Mouse (Mus musculus) limb, embryonic 12.5 days (tissue): ENCODE data around the gene Crmp1. TPM values are rescaled to one million over a fixed set of nuclear protein-coding genes. Genes with fewer than 3 reads are reported as not detected.

Experiments
- ATAC-seq: fragments of 200-750 bp; cut with Nextera tagmentation; 2 replicates; pipeline ENCODE4 v1.8.0; 2017; ENCODE audit warnings: low read depth, moderate TSS enrichment; ENCODE audit not compliant: insufficient number of reproducible peaks, insufficient read depth, low FRiP score, low TSS enrichment
- H3K27ac ChIP-seq: fragments of 300-500 bp; sonication (generic); 2 replicates; pipeline ENCODE4 v1.5.1; 2016; ENCODE audit warnings: mild to moderate bottlenecking, moderate library complexity
- H3K27me3 ChIP-seq: fragments of 300-500 bp; sonication (generic); 2 replicates; pipeline ENCODE4 v1.6.1; 2016; ENCODE audit warnings: mild to moderate bottlenecking, moderate library complexity
- H3K36me3 ChIP-seq: fragments of 300-500 bp; sonication (generic); 2 replicates; pipeline ENCODE4 v1.6.1; 2016; ENCODE audit warnings: mild to moderate bottlenecking, moderate library complexity
- H3K4me1 ChIP-seq: fragments of 300-500 bp; sonication (generic); replicated peaks from 2 replicates; pipeline ENCODE4 v1.6.1; 2016
- H3K4me2 ChIP-seq: fragments of 300-500 bp; sonication (generic); 2 replicates; pipeline ENCODE4 v1.6.1; 2016; ENCODE audit warnings: mild to moderate bottlenecking, moderate library complexity
- H3K4me3 ChIP-seq: fragments of 300-500 bp; sonication (generic); replicated peaks from 2 replicates; pipeline ENCODE4 v1.5.1; 2016; ENCODE audit warnings: mild to moderate bottlenecking
- H3K9ac ChIP-seq: fragments of 300-500 bp; sonication (generic); replicated peaks from 2 replicates; pipeline ENCODE4 v1.6.1; 2016; ENCODE audit warnings: mild to moderate bottlenecking, moderate library complexity
- H3K9me3 ChIP-seq: fragments of 300-500 bp; sonication (generic); 2 replicates; pipeline ENCODE4 v1.6.1; 2016; ENCODE audit warnings: mild to moderate bottlenecking, moderate library complexity
- WGBS: fragments of 180-500 bp; shearing (Covaris S2); methylation state at CpG from one replicate; pipeline ENCODE4 v1.1.7; 2016; 5-methylcytosine and 5-hydroxymethylcytosine counted together
- polyA plus RNA-seq: library from polyadenylated mRNA; unstranded; fragments of >200 nt; fragmentation: Nextera tagmentation; extraction: Ambion mirVana; gene quantifications from 2 replicates; pipeline ENCODE4 v1.2.1, GENCODE M21; 2016

The Crmp1 gene
- polyA plus RNA-seq, 1 experiment from 2014 or later: 18.9 TPM

DNA sequence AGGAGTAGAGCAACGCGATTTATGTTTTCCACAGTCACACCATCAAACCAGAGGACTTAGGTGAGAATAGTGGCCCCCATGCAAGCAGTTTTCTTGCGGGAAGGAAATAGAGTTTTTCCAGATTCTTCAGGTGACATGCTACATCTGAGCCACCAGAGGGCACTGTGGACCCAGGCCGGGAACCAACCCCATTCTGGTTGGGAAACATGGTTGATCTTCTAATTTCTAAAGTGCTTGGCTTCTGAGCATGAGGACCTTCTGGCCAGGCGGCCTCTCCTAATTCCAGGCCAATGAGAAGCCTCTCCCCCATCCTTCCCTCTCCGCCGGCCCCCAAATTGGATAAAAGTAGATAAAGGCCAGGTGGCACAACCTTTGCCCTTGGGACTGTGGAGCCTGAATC is 56.6 kb downstream of the Crmp1 start:
- 26% methylated on average over 7 of the region's 7 CpGs for WGBS
- Histone ChIP-seq H3K36me3 (peaks cover 40% of the 10 kb centered on the region), H3K4me3 (no peak overlapping the region), H3K4me1 (no peaks in the 10 kb centered on the region), H3K9me3 (no peaks in the 10 kb centered on the region), H3K27me3 (no peaks in the 10 kb centered on the region), H3K4me2 (no peak overlapping the region), H3K9ac (no peak overlapping the region), H3K27ac (no peak overlapping the region)
- no peak for ATAC-seq

DNA sequence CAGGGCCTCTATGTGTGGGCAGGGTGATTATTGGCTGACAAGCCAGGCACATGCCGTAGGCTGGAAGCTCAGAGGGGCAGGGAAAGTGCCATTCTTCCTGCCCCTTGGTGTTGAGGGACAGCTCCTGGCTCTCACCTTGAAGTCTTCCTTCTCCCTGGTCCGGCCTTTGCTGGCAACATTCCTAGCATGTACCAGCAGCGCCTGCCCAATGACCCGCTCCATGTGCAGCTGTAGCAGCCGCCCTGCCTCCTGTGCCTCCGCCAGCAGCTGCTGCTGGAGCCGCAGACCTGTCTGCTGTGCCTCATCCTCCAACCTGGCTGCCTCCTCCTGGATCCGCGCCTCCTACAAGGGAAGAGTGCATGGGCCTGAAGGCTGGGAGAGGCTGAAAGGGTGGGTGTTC is 68.3 kb downstream of the Crmp1 start:
- peaks cover 4% of the 10 kb centered on the region; the same call in 1 of the 2 replicates for H3K9me3 ChIP-seq
- H3K4me2 ChIP-seq: no peak overlapping the region
- H3K4me1 ChIP-seq: no peaks in the 10 kb centered on the region
- H3K9ac ChIP-seq: no peak overlapping the region
- H3K36me3 ChIP-seq: peaks cover 100% of the 10 kb centered on the region
- H3K27ac ChIP-seq: no peak overlapping the region
- WGBS: 83% methylated on average over 9 of the region's 9 CpGs
- H3K27me3 ChIP-seq: no peaks in the 10 kb centered on the region
- no peak for ATAC-seq
- no peak overlapping the region for H3K4me3 ChIP-seq

DNA sequence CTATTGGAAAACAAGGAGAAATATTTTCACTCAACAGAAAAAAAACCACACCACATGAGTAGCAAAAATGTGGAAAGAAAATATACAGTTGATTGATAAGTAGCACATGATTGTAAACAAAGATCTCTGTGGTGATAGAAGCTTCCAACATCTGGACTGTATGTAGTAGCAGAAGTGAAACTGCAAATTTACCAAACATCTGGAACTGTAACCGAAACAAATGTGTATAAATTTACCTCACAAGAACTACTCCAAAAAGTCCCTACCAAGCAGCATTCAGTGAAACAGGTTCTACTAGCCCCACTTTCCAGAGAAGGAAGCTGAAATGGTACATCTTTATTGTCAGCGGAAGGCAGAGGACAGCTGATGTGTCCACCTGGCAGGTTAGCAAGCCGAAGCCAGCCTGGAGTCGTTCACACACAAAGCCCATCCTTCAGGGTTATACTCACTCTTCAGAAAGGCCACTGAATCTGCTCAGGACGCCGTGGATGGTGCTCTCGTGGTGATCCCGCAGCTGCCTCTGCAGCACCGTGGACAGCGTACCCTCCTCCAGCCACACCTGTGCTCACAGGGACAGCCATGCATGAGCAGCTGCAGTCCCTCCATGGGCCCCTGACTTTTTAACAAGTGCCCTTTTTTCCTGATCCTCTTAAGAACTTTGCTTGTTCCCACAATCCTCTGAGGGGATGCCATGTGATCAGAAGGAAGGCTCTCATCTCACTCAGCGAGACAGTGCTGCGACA is 71.4 kb downstream of the Crmp1 start:
- ATAC-seq: no peak
- Histone ChIP-seq H3K27ac (no peak overlapping the region), H3K36me3 (peaks cover 100% of the 10 kb centered on the region), H3K4me3 (no peak overlapping the region), H3K9ac (no peak overlapping the region), H3K4me2 (no peak overlapping the region), H3K27me3 (no peaks in the 10 kb centered on the region), H3K4me1 (no peaks in the 10 kb centered on the region), H3K9me3 (peaks cover 13% of the 10 kb centered on the region)
- WGBS: 88% methylated on average over 12 of the region's 12 CpGs

DNA sequence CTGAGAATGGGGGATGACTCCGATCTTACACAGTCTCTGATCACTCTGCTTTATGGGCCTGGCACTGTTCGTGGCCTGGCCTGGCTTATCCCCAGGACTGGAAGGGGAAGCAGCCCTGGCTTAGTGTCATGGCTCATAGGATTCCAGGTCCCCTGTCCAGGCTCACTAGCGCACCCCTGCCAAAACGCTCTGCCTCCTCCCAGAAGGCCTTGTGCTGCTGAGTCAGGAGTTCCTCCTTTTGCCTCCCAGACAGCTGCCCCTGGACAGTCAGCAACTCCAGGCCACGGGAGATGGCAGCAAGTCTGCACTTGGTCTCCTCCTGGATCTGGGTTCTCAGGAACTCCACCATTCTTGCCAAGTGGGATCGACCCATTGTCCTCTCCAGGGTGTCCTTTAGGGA is 77.0 kb downstream of the Crmp1 start:
- no peak for ATAC-seq
- Histone ChIP-seq H3K36me3 (peaks cover 98% of the 10 kb centered on the region), H3K4me1 (no peaks in the 10 kb centered on the region), H3K9me3 (peaks cover 13% of the 10 kb centered on the region), H3K4me3 (no peak overlapping the region), H3K27me3 (no peaks in the 10 kb centered on the region), H3K4me2 (no peak overlapping the region), H3K9ac (no peak overlapping the region), H3K27ac (no peak overlapping the region)
- 86% methylated on average over 6 of the region's 6 CpGs for WGBS

DNA sequence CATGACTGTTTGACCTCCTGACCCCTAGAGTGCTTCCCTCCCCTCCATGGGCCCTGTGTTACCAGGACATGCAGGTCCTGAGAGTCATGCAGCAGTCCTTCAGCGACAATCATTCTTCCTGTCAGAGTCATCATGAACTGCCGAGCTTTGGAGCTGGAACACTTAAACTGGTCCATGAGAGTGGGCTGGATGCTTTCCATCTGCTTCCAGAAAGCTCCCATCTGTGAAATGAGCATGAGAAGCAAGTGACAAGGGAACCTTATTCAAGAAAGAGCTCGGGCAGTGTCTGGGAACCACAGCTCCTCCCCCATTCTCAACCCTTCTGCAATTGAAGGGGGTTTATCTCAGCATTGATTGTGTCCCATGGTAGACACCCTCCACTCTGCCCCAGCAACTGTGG is 78.4 kb downstream of the Crmp1 start:
- Histone ChIP-seq H3K9ac (no peak overlapping the region), H3K4me1 (no peaks in the 10 kb centered on the region), H3K27me3 (no peaks in the 10 kb centered on the region), H3K27ac (no peak overlapping the region), H3K4me2 (no peak overlapping the region), H3K36me3 (peaks cover 98% of the 10 kb centered on the region), H3K4me3 (no peak overlapping the region), H3K9me3 (peaks cover 8% of the 10 kb centered on the region)
- no peak for ATAC-seq
- WGBS: 72% methylated on average over 3 of the region's 3 CpGs

- WGBS: 93% methylated on average over 4 of the region's 4 CpGs
- no peak overlapping the region for H3K4me3 ChIP-seq
- peaks cover 98% of the 10 kb centered on the region for H3K36me3 ChIP-seq
- peaks cover 2% of the 10 kb centered on the region; the same call in 1 of the 2 replicates for H3K9me3 ChIP-seq
- H3K27ac ChIP-seq: no peak overlapping the region
- no peaks in the 10 kb centered on the region for H3K27me3 ChIP-seq
- ATAC-seq: no peak
- H3K9ac ChIP-seq: no peak overlapping the region
- H3K4me2 ChIP-seq: no peak overlapping the region
- no peaks in the 10 kb centered on the region for H3K4me1 ChIP-seq
Measured at GRCm38 (mm10) chr5:37320761-37321160, 79.0 kb downstream of the Crmp1 start.

GRCm38 (mm10) chr5:37326675-37327074 is 84.9 kb downstream of the Crmp1 start:
- ATAC-seq: no peak
- H3K27me3 ChIP-seq: no peaks in the 10 kb centered on the region
- no peak overlapping the region for H3K9ac ChIP-seq
- H3K27ac ChIP-seq: no peak overlapping the region
- WGBS: 85% methylated on average over 6 of the region's 6 CpGs
- H3K4me1 ChIP-seq: no peaks in the 10 kb centered on the region
- H3K9me3 ChIP-seq: no peaks in the 10 kb centered on the region
- H3K4me2 ChIP-seq: no peak overlapping the region
- H3K4me3 ChIP-seq: no peak overlapping the region
- peaks cover 96% of the 10 kb centered on the region for H3K36me3 ChIP-seq

DNA sequence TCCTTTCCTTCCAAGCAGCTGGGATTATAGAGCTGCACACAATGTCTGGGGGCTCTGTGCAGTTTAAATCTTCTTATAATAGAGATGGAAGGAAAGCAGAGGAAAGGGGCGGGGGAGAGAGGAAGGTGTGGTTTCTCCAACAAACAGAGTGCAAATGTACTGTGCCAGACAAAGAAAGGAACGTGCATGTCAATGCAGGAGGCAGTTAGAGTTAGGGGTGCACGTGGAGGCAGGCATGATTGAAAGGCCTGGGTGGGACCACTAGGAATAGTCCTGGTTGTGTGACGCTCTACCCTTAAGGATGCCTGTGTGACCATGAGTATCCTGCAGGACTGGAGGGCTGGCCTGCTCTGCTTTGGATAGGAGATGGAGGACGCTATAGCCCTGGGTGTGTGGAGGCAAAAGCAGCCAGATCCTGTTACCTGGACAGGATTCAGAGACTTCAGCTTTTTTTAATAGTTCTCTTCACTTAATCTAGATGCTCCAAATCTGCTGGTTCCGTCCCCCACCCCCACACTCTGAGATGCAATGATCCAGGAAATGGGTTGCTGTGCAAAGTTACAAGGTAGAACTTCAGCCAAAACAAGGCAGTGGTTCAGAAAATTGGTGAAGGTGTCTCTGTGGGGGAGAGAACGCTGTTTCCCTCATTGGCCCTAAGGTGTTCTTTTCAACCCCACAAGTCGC is 88.9 kb downstream of the Crmp1 start:
- Histone ChIP-seq H3K4me3 (no peak overlapping the region), H3K4me2 (no peak overlapping the region), H3K9ac (no peak overlapping the region), H3K4me1 (peaks cover 9% of the 10 kb centered on the region), H3K36me3 (peaks cover 75% of the 10 kb centered on the region), H3K9me3 (no peaks in the 10 kb centered on the region), H3K27ac (no peak overlapping the region), H3K27me3 (no peaks in the 10 kb centered on the region)
- WGBS: 83% methylated on average over 8 of the region's 8 CpGs
- ATAC-seq: no peak

DNA sequence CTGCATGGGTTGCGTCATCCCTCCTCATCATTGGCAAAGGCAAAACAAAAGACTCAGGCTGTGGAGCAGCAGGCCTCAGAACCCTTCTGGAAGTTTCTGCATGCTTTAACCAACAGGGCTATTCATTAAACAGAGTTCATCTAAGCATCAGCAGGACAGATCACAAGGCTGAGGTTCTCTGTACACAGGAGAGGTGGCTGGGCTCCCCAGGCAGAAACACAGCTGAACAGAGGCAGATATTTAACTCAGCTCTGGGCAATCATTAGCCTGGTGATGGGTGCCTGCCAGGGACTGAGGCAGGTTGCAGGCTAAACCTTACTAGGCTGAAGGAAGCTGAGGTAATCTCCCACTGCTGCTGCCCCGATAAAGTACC is 89.4 kb downstream of the Crmp1 start:
- H3K27ac ChIP-seq: no peak overlapping the region
- H3K4me3 ChIP-seq: no peak overlapping the region
- ATAC-seq: no peak
- H3K9me3 ChIP-seq: no peaks in the 10 kb centered on the region
- peaks cover 14% of the 10 kb centered on the region for H3K4me1 ChIP-seq
- peaks cover 70% of the 10 kb centered on the region for H3K36me3 ChIP-seq
- no peak overlapping the region for H3K9ac ChIP-seq
- WGBS: 88% methylated on average over 2 of the region's 2 CpGs
- H3K4me2 ChIP-seq: no peak overlapping the region
- no peaks in the 10 kb centered on the region for H3K27me3 ChIP-seq

DNA sequence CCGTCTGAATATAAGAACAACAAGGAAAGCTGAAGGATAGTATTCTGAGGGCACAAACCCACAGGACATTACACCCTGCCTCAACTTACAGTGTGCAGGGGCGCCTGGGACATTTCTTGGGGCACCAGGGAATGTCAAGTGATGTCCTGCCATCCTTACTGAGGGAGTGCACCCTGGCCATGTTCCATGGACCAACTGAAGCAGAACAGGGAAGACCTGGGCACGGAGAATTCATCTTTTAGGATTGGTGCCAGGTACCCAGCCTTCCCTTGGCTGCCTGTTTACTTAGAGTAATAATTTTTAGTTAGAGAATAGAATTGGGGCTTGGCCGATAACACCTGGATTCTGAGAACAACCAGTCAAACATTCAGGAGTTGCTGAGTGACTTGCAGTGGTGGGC is 90.3 kb downstream of the Crmp1 start:
- Histone ChIP-seq H3K9me3 (no peaks in the 10 kb centered on the region), H3K27ac (no peak overlapping the region), H3K27me3 (no peaks in the 10 kb centered on the region), H3K4me3 (no peak overlapping the region), H3K4me1 (peaks cover 18% of the 10 kb centered on the region), H3K9ac (no peak overlapping the region), H3K36me3 (peaks cover 61% of the 10 kb centered on the region), H3K4me2 (no peak overlapping the region)
- ATAC-seq: no peak
- WGBS: 78% methylated on average over 4 of the region's 4 CpGs

- H3K4me1 ChIP-seq: peaks cover 44% of the 10 kb centered on the region
Measured at GRCm38 (mm10) chr5:37335061-37335460, 93.3 kb downstream of the Crmp1 start.

More at GRCm38 (mm10) chr5:37335061-37335460, 93.3 kb downstream of the Crmp1 start:
- Histone ChIP-seq H3K4me3 (no peak overlapping the region), H3K36me3 (peaks cover 33% of the 10 kb centered on the region), H3K9me3 (no peaks in the 10 kb centered on the region), H3K27ac (no peak overlapping the region), H3K27me3 (no peaks in the 10 kb centered on the region), H3K4me2 (peak overlapping the region; percentile 75; the same call in 1 of the 2 replicates), H3K9ac (no peak overlapping the region)
- 47% methylated on average over 3 of the region's 3 CpGs for WGBS
- no peak for ATAC-seq
